Mouse (Mus musculus) ES-E14 (cell line): Measurements from ENCODE around the gene Cadps2. TPM values are rescaled to one million over a fixed set of nuclear protein-coding genes. Genes with fewer than 3 reads are reported as not detected.

Experiments
- DNase-seq: peaks from one replicate; pipeline ENCODE4 v3.0.0-alpha.2; 2013; ENCODE audit warnings: low read depth, low spot score
- H3K27ac ChIP-seq: 2 replicates; pipeline ENCODE4 v1.5.1; 2012; ENCODE audit warnings: low read depth, mild to moderate bottlenecking, low read length, moderate library complexity, mixed read lengths; ENCODE audit not compliant: poor library complexity, insufficient read depth, severe bottlenecking
- H3K36me3 ChIP-seq: 2 replicates; pipeline ENCODE4 v1.6.1; 2012; ENCODE audit warnings: mild to moderate bottlenecking, low read length, moderate library complexity, mixed read lengths; ENCODE audit not compliant: control insufficient read depth, poor library complexity, insufficient read depth, severe bottlenecking
- H3K4me1 ChIP-seq, 2 experiments: fragments of 150-350 bp in 1 of 2; sonication (generic) in 1 of 2; 2 replicates each; pipeline ENCODE4 v1.6.1; 2012; ENCODE audit warnings: low read length in 2 of 2, mild to moderate bottlenecking in 1 of 2, mixed read lengths in 1 of 2; ENCODE audit not compliant: control insufficient read depth in 2 of 2, insufficient read depth in 2 of 2, poor library complexity in 1 of 2
- H3K4me3 ChIP-seq, 2 experiments: fragments of 150-350 bp in 1 of 2; sonication (generic) in 1 of 2; 2 replicates each; pipeline ENCODE4 v1.5.1; 2012; ENCODE audit warnings: low read length in 2 of 2, low read depth in 1 of 2, mild to moderate bottlenecking in 1 of 2, mixed read lengths in 1 of 2; ENCODE audit not compliant: insufficient read depth in 1 of 2, poor library complexity in 1 of 2, severe bottlenecking in 1 of 2
- H3K9ac ChIP-seq: 2 replicates; pipeline ENCODE4 v1.6.1; 2012; ENCODE audit warnings: low read depth, mild to moderate bottlenecking, low read length, mixed read lengths; ENCODE audit not compliant: poor library complexity, insufficient read depth, severe bottlenecking
- H3K9me3 ChIP-seq: fragments of 150-350 bp; sonication (generic); 2 replicates; pipeline ENCODE4 v1.6.1; 2012; ENCODE audit warnings: low read depth, mild to moderate bottlenecking, low read length; ENCODE audit not compliant: control insufficient read depth, insufficient read depth
- CHD2 ChIP-seq: IDR thresholded peaks from 2 replicates; pipeline ENCODE4 v1.6.1; 2014; ENCODE audit warnings: mild to moderate bottlenecking, low read depth, low read length, inconsistent platforms
- HCFC1 ChIP-seq: IDR thresholded peaks from 2 replicates; pipeline ENCODE4 v1.6.1; 2012; ENCODE audit warnings: low read length, inconsistent platforms, borderline replicate concordance; ENCODE audit not compliant: insufficient read depth
- MAFK ChIP-seq: IDR thresholded peaks from 2 replicates; pipeline ENCODE4 v1.6.1; 2014; ENCODE audit warnings: mild to moderate bottlenecking, low read depth, low read length, inconsistent platforms; ENCODE audit not compliant: insufficient read depth
- ZC3H11A ChIP-seq: IDR thresholded peaks from 2 replicates; pipeline ENCODE4 v1.6.1; 2012; ENCODE audit warnings: low read depth, mild to moderate bottlenecking, inconsistent platforms, low read length, borderline replicate concordance
- ZNF384 ChIP-seq: IDR thresholded peaks from 2 replicates; pipeline ENCODE4 v1.6.1; 2012; ENCODE audit warnings: low read depth, low read length, inconsistent platforms
- in situ Hi-C, 2 experiments: fragments of 600-800 bp; cut with MboI; formaldehyde crosslinking; loops; one replicate each; pipeline ENCODE4 v1.15.1; 2025; ENCODE audit warnings: low sequenced_read_pairs in 2 of 2, inconsistent platforms in 1 of 2; ENCODE audit not compliant: unreplicated experiment in 2 of 2
- total RNA-seq: library from RNA; depleted of rRNA; stranded (reverse); fragments of 300-350 nt; gene quantifications from 2 replicates; pipeline ENCODE4 v1.2.3, GENCODE M21; 2012

Gene Cadps2
- total RNA-seq, 1 experiment: 0.36 TPM

GRCm38 (mm10) chr6:23873812-23874211, 34.6 kb upstream of the Cadps2 start:
- no peak overlapping the region for H3K9ac ChIP-seq
- H3K36me3 ChIP-seq: no peaks in the 10 kb centered on the region
- H3K4me1 ChIP-seq: no peaks in the 10 kb centered on the region
- DNase-seq: no peak
- TF ChIP-seq ZC3H11A: no peak
- no peak overlapping the region for H3K4me3 ChIP-seq
- in situ Hi-C loops: no loop called here
- no peaks in the 10 kb centered on the region for H3K9me3 ChIP-seq
- H3K27ac ChIP-seq: no peak overlapping the region

GRCm38 (mm10) chr6:23873231-23873630, 34.0 kb upstream of the Cadps2 start:
- in situ Hi-C loops: no loop called here
- no peak for DNase-seq
- no peak overlapping the region for H3K9ac ChIP-seq
- no peak for TF ChIP-seq HCFC1
- no peak for TF ChIP-seq CHD2
- TF ChIP-seq ZNF384: no peak
- TF ChIP-seq ZC3H11A: no peak
- no peak for TF ChIP-seq MAFK
- H3K4me1 ChIP-seq: no peaks in the 10 kb centered on the region
- no peak overlapping the region for H3K27ac ChIP-seq
- H3K36me3 ChIP-seq: no peaks in the 10 kb centered on the region
- H3K9me3 ChIP-seq: no peaks in the 10 kb centered on the region
- H3K4me3 ChIP-seq: no peak overlapping the region

DNA sequence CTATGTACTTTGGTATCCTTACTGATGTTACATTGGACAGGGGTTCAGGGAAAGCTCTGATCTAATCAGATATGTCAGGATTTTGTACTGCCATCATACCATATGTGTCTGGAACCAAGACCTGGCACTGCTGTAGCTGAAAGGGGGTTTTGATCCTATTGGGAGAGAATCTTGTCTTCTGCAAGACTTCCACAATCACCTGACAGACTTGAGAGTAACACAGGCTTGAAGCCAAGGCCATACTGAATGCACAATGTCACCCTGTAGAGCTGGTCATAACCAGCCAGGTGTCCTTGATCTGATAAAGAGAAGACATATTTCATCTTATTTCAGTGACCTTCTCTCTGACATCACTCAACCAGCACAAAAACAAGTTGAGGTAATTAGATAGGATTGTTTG, 30.8 kb upstream of the Cadps2 start:
- in situ Hi-C loops: no loop called here
- no peaks in the 10 kb centered on the region for H3K9me3 ChIP-seq
- H3K36me3 ChIP-seq: no peaks in the 10 kb centered on the region
- H3K4me3 ChIP-seq: no peak overlapping the region
- DNase-seq: no peak
- H3K4me1 ChIP-seq: no peaks in the 10 kb centered on the region
- H3K27ac ChIP-seq: no peak overlapping the region
- H3K9ac ChIP-seq: no peak overlapping the region
- no peak for TF ChIP-seq MAFK
- no peak for TF ChIP-seq CHD2
- TF ChIP-seq HCFC1: no peak
- no peak for TF ChIP-seq ZNF384
- no peak for TF ChIP-seq ZC3H11A

- no peaks in the 10 kb centered on the region for H3K4me1 ChIP-seq
- no peak overlapping the region for H3K27ac ChIP-seq
- no peak for DNase-seq
- no peaks in the 10 kb centered on the region for H3K9me3 ChIP-seq
- TF ChIP-seq HCFC1 (no peak), MAFK (no peak), CHD2 (no peak), ZNF384 (no peak), ZC3H11A (no peak)
- H3K4me3 ChIP-seq: no peak overlapping the region
- H3K36me3 ChIP-seq: no peaks in the 10 kb centered on the region
- in situ Hi-C loops: no loop called here
- no peak overlapping the region for H3K9ac ChIP-seq
These were observed 27.1 kb upstream of the Cadps2 start for GRCm38 (mm10) chr6:23866298-23866697.

GRCm38 (mm10) chr6:23853464-23853863, 14.2 kb upstream of the Cadps2 start:
- Histone ChIP-seq H3K27ac (no peak overlapping the region), H3K9me3 (no peaks in the 10 kb centered on the region), H3K36me3 (no peaks in the 10 kb centered on the region), H3K9ac (no peak overlapping the region), H3K4me1 (no peaks in the 10 kb centered on the region), H3K4me3 (no peak overlapping the region)
- in situ Hi-C loops: no loop called here
- DNase-seq: no peak
- TF ChIP-seq ZNF384 (no peak), HCFC1 (no peak), CHD2 (no peak), ZC3H11A (no peak), MAFK (no peak)
